Mouse (Mus musculus) ES-E14 (cell line): ENCODE results near the gene Il18rap. TPM values are rescaled to one million over a fixed set of nuclear protein-coding genes. Genes with fewer than 3 reads are reported as not detected.

Source experiments
- DNase-seq: peaks from one replicate; pipeline ENCODE4 v3.0.0-alpha.2; 2013; ENCODE audit warnings: low read depth, low spot score
- H3K27ac ChIP-seq: 2 replicates; pipeline ENCODE4 v1.5.1; 2012; ENCODE audit warnings: low read depth, mild to moderate bottlenecking, low read length, moderate library complexity, mixed read lengths; ENCODE audit not compliant: poor library complexity, insufficient read depth, severe bottlenecking
- H3K36me3 ChIP-seq: 2 replicates; pipeline ENCODE4 v1.6.1; 2012; ENCODE audit warnings: mild to moderate bottlenecking, low read length, moderate library complexity, mixed read lengths; ENCODE audit not compliant: control insufficient read depth, poor library complexity, insufficient read depth, severe bottlenecking
- H3K4me1 ChIP-seq, 2 experiments: fragments of 150-350 bp in 1 of 2; sonication (generic) in 1 of 2; 2 replicates each; pipeline ENCODE4 v1.6.1; 2012; ENCODE audit warnings: low read length in 2 of 2, mild to moderate bottlenecking in 1 of 2, mixed read lengths in 1 of 2; ENCODE audit not compliant: control insufficient read depth in 2 of 2, insufficient read depth in 2 of 2, poor library complexity in 1 of 2
- H3K4me3 ChIP-seq, 2 experiments: fragments of 150-350 bp in 1 of 2; sonication (generic) in 1 of 2; 2 replicates each; pipeline ENCODE4 v1.5.1; 2012; ENCODE audit warnings: low read length in 2 of 2, low read depth in 1 of 2, mild to moderate bottlenecking in 1 of 2, mixed read lengths in 1 of 2; ENCODE audit not compliant: insufficient read depth in 1 of 2, poor library complexity in 1 of 2, severe bottlenecking in 1 of 2
- H3K9ac ChIP-seq: 2 replicates; pipeline ENCODE4 v1.6.1; 2012; ENCODE audit warnings: low read depth, mild to moderate bottlenecking, low read length, mixed read lengths; ENCODE audit not compliant: poor library complexity, insufficient read depth, severe bottlenecking
- H3K9me3 ChIP-seq: fragments of 150-350 bp; sonication (generic); 2 replicates; pipeline ENCODE4 v1.6.1; 2012; ENCODE audit warnings: low read depth, mild to moderate bottlenecking, low read length; ENCODE audit not compliant: control insufficient read depth, insufficient read depth
- CHD2 ChIP-seq: IDR thresholded peaks from 2 replicates; pipeline ENCODE4 v1.6.1; 2014; ENCODE audit warnings: mild to moderate bottlenecking, low read depth, low read length, inconsistent platforms
- HCFC1 ChIP-seq: IDR thresholded peaks from 2 replicates; pipeline ENCODE4 v1.6.1; 2012; ENCODE audit warnings: low read length, inconsistent platforms, borderline replicate concordance; ENCODE audit not compliant: insufficient read depth
- MAFK ChIP-seq: IDR thresholded peaks from 2 replicates; pipeline ENCODE4 v1.6.1; 2014; ENCODE audit warnings: mild to moderate bottlenecking, low read depth, low read length, inconsistent platforms; ENCODE audit not compliant: insufficient read depth
- ZC3H11A ChIP-seq: IDR thresholded peaks from 2 replicates; pipeline ENCODE4 v1.6.1; 2012; ENCODE audit warnings: low read depth, mild to moderate bottlenecking, inconsistent platforms, low read length, borderline replicate concordance
- ZNF384 ChIP-seq: IDR thresholded peaks from 2 replicates; pipeline ENCODE4 v1.6.1; 2012; ENCODE audit warnings: low read depth, low read length, inconsistent platforms
- in situ Hi-C, 2 experiments: fragments of 600-800 bp; cut with MboI; formaldehyde crosslinking; loops; one replicate each; pipeline ENCODE4 v1.15.1; 2025; ENCODE audit warnings: low sequenced_read_pairs in 2 of 2, inconsistent platforms in 1 of 2; ENCODE audit not compliant: unreplicated experiment in 2 of 2
- total RNA-seq: library from RNA; depleted of rRNA; stranded (reverse); fragments of 300-350 nt; gene quantifications from 2 replicates; pipeline ENCODE4 v1.2.3, GENCODE M21; 2012

Il18rap gene
- total RNA-seq, 1 experiment = 0.89 TPM

GRCm38 (mm10) chr1:40469900-40470299 is 45.3 kb upstream of the Il18rap start:
- in situ Hi-C loops = no loop called here
- H3K9me3 ChIP-seq = no peaks in the 10 kb centered on the region
- no peak for TF ChIP-seq HCFC1
- no peak for TF ChIP-seq ZNF384
- TF ChIP-seq MAFK = no peak
- no peak for TF ChIP-seq ZC3H11A
- TF ChIP-seq CHD2 = no peak
- no peak overlapping the region for H3K9ac ChIP-seq
- no peaks in the 10 kb centered on the region for H3K36me3 ChIP-seq
- DNase-seq = no peak
- H3K4me3 ChIP-seq = no peak overlapping the region
- no peaks in the 10 kb centered on the region for H3K4me1 ChIP-seq
- no peak overlapping the region for H3K27ac ChIP-seq

GRCm38 (mm10) chr1:40472401-40472800 is 42.8 kb upstream of the Il18rap start:
- H3K27ac ChIP-seq = no peak overlapping the region
- no peak overlapping the region for H3K4me3 ChIP-seq
- DNase-seq = no peak
- no peak for TF ChIP-seq CHD2
- TF ChIP-seq MAFK = no peak
- no peaks in the 10 kb centered on the region for H3K36me3 ChIP-seq
- H3K9me3 ChIP-seq = no peaks in the 10 kb centered on the region
- H3K4me1 ChIP-seq = no peaks in the 10 kb centered on the region
- in situ Hi-C loops = no loop called here
- no peak overlapping the region for H3K9ac ChIP-seq

GRCm38 (mm10) chr1:40473640-40474039 is 41.5 kb upstream of the Il18rap start:
- in situ Hi-C loops = no loop called here
- Histone ChIP-seq H3K4me3 (no peak overlapping the region), H3K9me3 (no peaks in the 10 kb centered on the region), H3K36me3 (no peaks in the 10 kb centered on the region), H3K27ac (no peak overlapping the region), H3K9ac (no peak overlapping the region), H3K4me1 (no peaks in the 10 kb centered on the region)
- TF ChIP-seq ZNF384 (no peak), ZC3H11A (no peak), MAFK (no peak), CHD2 (no peak)
- no peak for DNase-seq

- TF ChIP-seq ZNF384 (no peak), MAFK (no peak), HCFC1 (no peak), ZC3H11A (no peak), CHD2 (no peak)
- DNase-seq = no peak
- no peaks in the 10 kb centered on the region for H3K4me1 ChIP-seq
- in situ Hi-C loops = no loop called here
- no peaks in the 10 kb centered on the region for H3K36me3 ChIP-seq
- no peaks in the 10 kb centered on the region for H3K9me3 ChIP-seq
- no peak overlapping the region for H3K27ac ChIP-seq
- no peak overlapping the region for H3K9ac ChIP-seq
- no peak overlapping the region for H3K4me3 ChIP-seq
These were observed 40.8 kb upstream of the Il18rap start for GRCm38 (mm10) chr1:40474336-40474735.

- no peaks in the 10 kb centered on the region for H3K9me3 ChIP-seq
- in situ Hi-C loops = no loop called here
- no peak for DNase-seq
- H3K4me3 ChIP-seq = no peak overlapping the region
- no peaks in the 10 kb centered on the region for H3K4me1 ChIP-seq
- no peak for TF ChIP-seq CHD2
- TF ChIP-seq MAFK = no peak
- no peak for TF ChIP-seq ZNF384
- TF ChIP-seq HCFC1 = no peak
- TF ChIP-seq ZC3H11A = no peak
- no peak overlapping the region for H3K27ac ChIP-seq
- H3K36me3 ChIP-seq = no peaks in the 10 kb centered on the region
- no peak overlapping the region for H3K9ac ChIP-seq
These were observed 39.5 kb upstream of the Il18rap start for GRCm38 (mm10) chr1:40475697-40476096.
